Mouse (Mus musculus) liver, embryonic 14.5 days (tissue): ENCODE measurements around the gene Rabggtb.

Source experiments
- CTCF ChIP-seq: IDR thresholded peaks from 2 replicates; pipeline ENCODE4 v1.5.1; 2016; ENCODE audit warnings: antibody characterized with exemption, low read depth, control low read depth
- EP300 ChIP-seq: IDR thresholded peaks from 2 replicates; pipeline ENCODE4 v1.6.1; 2016; ENCODE audit warnings: antibody characterized with exemption, low read depth

GRCm38 (mm10) chr3:153867149-153868136 lies 45.4 kb downstream of the Rabggtb start:
- peak; percentile 49 for TF ChIP-seq CTCF
- TF ChIP-seq EP300 = no peak
